Mouse (Mus musculus) right cerebral cortex, adult 2 months (tissue): ENCODE data around the gene Zfp804b.
"Not testable (repeated sequence)": the region's sequence is repeated elsewhere in the genome, so short reads cannot be mapped to it uniquely, and the experiment has no call there.

ENCODE experiments used
- DNase-seq, 2 experiments: peaks; one replicate each; pipeline ENCODE4 v3.0.0; 2021 to 2022; ENCODE audit warnings: low spot score in 2 of 2

Zfp804b gene

DNA sequence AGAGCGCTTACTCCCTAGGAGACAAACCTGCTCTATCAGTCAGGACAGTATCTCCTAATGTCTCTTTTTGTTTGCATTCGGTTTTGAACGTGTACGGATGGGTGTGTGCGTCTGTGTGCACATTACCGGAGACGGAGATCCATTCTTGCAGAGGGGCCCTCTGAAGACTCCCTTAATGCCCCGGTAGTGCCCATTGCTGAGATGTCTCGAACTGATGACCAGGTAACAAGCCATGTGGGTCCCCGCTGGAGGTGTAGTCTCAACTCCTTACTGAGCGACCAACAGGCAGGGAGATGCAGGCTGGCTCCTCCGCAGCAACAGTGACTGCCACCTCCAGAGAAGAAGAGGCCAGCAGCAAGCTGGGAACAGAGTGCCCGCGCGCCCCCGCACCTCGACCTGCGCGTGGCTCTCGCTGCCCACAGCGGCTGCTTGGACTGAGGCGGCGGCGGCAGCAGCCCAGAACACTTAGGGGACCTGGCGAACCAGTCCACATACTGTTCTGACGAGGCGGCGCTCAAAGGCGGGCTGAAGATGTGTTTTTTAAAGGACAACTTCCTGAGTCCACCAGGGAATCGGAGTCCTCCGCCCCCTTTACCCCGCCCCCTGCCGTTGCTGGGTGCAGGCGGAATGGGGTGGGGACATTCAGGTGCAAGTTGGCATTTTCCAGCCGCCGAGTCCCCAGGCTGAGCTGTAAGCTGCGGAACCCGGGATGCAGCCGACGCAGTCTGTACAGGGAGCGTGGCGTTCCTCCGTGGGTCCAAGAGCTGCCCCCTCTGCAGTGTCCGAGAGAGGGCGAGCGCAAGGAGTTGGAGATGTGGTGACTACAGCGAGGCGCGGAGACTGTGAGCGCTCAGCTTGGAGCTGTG lies at the start of gene Zfp804b:
TSS of gene Zfp804b (minus strand) at position 612 of the 866 bp plus-strand sequence.
- peak; percentile 44 to 50 for DNase-seq

DNA sequence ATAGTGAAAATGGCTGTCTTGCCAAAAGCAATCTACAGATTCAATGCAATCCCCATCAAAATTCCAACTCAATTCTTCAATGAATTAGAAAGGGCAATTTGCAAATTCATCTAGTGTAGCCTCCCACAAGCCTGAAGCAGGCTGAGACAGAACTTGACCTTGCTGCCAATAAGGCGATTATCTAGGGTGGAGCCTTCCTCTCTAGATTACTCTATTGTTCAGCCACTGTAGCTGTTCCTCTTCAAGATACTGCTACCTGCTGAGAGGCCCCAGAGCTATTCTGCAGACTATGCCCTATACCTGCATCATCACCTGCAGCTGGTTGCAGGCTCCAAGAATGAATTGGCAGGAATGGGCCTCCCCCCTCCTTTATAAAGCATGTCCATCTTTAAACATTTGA lies 20.1 kb upstream of the Zfp804b start:
- DNase-seq, result not testable (repeated sequence)

DNA sequence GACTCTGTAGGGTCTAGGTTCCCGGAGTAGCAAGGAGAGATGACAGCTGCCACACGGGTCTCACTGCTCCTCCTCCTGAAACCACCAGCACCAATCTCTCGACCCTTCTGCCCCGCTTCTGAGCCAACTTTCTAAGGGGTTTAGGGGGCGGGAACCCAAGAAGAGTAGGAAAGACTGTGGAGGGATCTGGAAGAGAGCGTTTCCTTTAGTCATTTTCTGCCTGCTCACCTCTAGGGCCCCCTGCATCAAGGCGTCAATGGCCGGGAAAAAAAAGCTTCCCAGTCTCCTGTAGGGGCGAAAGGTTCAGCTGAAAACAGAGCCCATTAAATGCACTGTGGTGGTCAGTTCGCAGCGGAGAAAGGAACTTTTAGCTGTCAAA lies 444 bp upstream of the Zfp804b start:
- no peak for DNase-seq

DNA sequence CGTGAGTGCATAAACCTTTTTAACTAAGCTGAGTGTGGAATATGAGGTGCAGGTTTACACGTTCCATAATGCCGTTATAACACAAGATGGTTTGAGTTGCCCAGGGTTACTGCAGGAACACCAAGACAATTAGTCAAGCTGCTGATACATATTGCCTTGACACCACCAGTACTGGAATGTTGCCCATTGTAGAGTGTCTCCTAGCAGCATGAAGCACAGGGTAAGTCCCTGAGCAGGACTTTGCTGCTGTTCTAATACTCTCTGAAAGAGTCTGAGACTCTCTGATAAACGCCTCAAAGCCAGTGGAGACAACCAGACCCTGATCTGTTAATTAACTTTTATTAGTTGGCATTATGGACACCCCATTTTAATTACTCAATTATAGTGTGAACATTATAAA lies 19.0 kb downstream of the Zfp804b start:
- DNase-seq, result no peak

DNA sequence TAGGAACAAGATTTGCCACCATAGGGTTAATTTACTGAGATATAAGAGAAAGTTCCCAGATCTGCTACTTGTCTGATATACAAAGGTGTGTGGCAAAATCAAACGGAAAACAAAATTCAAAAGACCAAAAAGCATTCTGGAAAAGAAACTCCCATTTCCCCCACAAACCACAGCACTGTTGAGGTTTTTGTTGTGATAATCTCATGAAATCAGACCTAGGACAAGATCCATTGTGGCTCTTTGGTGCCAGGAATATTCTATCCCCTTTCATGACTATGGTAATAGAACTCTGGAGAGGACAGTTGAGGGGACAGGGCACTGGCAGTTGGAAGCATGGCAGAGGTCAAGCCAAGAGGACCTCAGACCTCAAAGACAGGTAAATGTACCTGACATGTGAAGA lies 40.7 kb downstream of the Zfp804b start, which contains the start of gene Tex47:
TSS of gene Tex47 (plus strand) at position 301 of the 400 bp plus-strand sequence.
- no peak for DNase-seq

DNA sequence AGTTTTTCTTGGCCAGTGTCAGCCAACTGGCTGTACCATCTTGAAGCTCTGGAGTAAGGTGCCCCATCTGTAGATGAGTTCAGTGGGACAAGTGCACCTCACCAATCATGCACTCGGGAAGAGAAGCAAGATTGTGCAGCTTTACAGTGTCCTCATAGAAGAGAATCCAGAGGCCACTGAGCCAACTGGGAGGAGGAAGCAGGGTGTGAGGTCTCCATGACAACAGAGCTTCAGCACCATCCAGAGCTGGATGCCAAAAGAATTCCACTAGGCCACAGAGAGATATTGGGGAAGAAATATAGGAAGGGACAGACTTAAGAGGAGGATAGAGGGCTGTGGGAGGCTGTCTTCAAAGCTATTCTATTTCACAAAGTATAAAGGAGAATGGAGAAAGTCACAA lies 41.6 kb downstream of the Zfp804b start:
- DNase-seq, result no peak

DNA sequence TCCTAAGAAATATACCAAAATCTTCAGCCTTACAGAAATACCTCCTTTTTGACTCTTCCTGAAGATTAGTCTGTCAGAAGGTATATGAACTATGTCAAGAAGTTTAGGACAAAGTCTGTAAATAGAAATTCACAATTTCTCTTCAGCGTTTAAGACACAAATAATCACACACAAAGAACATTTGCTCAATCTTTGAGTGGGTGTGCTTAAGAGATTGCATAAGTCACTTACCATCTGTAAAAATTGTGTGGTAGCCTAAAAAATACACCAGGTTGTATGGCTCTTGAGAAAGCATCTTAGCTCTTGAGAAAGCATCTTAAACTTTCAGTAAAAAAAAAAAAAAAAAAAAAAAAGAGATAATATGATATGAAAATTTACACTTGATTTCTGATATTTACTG lies 60.2 kb downstream of the Zfp804b start:
- no peak for DNase-seq

DNA sequence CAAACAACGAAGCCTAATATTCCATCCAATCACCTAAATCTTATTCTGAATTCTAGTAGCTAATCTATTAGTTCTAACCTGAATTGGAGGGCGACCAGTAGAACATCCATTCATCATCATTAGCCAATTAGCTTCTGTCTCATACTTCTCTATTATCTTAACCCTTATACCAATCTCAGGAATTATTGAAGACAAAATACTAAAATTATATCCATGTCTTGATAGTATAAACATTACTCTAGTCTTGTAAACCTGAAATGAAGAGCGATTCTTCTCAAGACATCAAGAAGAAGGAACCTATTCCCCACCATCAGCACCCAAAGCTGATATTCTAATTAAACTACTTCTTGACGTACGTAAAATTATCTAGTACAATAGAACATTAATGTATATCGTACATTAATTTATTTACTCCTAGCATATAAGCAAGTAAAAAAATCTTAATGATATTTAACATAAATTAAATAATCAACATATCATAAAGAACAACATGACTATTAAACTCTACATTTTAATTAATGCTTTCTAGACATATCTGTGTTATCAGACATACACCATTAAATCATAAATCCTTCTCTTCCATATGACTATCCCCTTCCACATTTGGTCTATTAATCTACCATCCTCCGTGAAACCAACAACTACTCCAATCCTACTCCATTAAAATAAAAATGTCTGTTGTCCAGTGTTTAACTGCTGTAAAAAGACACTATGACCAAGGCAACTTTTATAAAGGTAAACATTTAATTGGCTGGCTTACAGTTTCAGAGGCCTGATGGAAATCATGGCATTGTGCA lies 67.7 kb downstream of the Zfp804b start:
- DNase-seq, result no peak

DNA sequence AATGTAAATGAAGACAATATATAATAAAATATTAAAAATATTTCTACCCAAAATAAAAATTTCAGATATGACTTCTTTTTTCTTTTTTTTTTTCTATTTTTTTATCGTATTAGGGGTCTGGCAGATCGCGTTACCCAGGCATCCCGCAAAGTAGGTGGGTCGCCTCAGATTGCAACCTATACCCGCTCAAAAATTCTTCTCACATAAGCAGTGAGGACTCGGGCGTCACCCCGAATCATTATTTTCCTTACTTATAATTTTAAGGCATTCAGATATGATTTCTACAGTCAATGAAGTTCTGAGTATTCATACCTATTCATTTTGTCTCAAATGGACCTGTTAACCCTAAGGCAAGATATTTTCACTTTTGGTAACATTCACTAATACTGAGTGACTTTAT lies 167.0 kb downstream of the Zfp804b start:
- DNase-seq, result no peak

DNA sequence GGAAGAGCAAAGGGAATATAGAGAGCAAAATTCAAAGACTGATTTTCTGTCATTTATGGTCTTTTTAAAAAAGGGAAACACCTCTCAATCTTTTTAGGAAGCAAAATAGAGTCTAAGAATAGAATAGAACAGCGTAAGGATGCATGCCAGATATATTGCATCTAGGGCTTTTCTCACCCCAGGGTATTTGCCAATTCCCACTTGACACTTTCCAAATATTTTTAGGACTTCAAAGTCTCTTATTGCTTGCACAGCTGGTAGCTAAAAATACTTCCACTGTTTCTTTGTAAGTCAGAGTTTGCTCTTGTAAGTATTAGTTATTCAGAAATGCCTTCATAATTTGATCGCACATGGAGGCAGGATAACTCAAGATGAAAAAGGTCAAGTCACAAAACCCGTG lies 204.9 kb downstream of the Zfp804b start:
- DNase-seq, result no peak

DNA sequence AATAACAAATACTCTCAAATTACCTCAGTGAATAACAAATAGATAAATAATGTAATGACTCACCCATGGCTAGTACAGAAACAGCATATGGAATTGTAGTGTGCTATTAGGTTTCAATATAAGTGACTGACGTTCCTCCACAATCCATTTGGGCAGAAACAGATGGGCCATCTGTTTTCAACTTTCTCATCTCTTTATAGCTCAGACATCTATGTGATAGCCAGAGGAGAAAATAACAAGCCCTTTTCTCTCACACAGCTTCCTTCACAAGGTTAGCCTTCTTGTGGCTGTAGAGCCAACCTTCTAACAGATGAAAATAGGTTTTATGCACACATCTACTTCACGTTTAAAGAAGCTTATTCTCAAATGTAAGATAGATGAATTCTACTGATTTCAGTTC lies 242.2 kb downstream of the Zfp804b start:
- DNase-seq, result peak in 1 of 2 experiments; percentile 5

DNA sequence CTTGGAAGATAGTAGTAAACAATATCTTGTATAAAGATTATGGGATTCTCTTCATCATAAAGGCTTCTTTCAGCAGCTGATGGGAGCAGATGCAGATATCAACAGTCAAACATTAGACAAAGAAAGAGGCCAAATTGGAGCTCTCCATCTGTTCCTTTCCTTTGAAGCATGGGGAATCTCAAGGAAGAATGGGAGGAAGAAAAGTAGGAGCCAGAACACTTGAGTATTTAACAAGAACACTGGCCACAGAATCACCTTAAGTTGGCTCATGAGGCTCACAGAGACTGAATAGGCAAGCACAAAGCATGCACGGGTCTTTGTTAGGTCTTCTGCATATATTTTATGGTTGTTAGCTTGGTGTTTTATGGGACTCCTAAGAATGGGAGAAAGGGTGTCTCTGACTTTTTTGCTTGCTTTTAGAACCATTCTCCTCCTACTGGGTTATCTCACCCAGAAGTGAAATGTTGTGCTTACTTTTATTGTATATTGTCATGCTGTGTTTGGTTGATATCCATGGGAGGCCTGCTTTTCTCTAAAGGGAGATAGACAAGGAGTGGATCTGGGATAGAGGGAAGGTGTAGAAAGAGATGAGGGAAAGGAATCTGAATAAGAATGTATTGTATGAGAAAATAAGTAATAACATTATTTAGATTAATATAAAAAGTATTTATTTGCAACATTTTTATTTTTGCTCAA lies 270.5 kb downstream of the Zfp804b start:
- no peak for DNase-seq

DNA sequence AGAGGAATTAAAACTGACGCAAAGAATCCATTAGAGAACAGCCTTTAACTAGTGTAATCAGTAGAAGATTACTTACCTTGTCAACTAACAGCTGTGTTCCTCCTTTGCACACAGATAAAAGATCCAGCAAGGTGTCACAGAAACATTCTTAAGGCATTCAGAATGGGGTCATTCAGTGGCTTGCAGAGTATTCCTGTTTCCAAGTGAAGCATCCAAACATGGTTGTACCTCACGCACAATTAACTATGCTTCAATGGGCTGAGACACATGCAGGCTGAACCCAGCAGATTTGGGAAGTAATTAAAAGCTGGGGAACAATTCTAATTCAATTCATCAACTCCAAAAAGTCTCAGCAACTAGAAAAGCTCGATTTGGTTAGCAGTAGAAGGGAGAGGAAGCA lies 337.1 kb downstream of the Zfp804b start:
- DNase-seq, result no peak

DNA sequence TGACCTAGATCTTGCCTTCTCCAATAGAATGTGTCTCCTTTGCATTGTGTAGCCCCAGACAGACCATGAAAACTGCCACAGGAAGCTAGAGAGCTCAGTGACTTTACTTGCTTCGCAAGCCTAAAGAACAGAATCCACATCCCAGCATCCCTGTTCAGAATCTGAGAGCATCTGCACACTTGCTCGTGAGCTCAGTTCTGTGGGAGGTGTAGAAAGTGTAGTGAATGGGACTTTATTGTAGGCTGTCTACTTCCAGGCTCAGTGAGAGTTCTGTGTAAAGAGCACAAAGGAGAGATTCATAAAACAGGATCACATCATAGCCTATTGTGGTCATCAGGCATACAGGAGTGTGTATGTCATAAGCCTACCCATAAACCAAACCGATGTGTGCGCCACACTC lies 360.6 kb downstream of the Zfp804b start:
- peak; percentile 11 to 41 for DNase-seq

DNA sequence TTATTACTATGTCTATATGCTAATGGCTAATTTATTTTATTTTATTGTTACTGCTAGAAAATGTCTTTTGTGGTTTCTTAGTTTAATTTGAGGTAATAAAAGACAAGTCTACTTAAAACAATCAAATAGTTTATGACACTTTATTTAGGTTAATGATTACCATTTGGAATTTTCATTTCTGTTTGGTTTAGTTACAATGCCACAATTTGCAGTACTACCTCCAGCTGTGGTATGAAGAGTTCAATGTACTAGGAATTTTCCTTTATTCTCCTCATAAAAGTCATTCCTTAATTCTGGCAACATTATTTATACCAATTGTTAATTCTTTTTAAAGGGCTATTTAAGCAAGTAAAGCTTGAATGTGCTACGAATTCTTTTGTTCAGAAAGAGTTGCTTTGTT lies 409.7 kb downstream of the Zfp804b start:
- DNase-seq, result no peak

DNA sequence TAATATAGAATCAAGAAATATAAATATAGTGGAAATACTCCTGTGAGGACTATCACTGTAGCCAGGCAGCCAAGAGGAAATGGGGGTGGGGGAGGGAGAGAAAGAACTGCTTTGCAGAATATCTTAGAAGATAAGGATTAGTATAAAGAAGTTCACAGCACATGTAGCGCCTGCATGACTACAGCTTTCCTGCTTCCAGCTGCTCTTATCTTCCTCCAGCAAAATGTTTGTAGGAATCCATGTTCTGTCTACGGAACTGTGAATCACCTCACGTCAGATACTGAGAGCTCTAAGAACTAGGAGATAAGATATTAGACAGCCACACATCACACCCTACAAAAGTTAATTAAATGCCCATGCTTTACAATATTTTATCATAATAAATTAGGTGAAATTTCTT lies 433.3 kb downstream of the Zfp804b start:
- DNase-seq, result no peak

DNA sequence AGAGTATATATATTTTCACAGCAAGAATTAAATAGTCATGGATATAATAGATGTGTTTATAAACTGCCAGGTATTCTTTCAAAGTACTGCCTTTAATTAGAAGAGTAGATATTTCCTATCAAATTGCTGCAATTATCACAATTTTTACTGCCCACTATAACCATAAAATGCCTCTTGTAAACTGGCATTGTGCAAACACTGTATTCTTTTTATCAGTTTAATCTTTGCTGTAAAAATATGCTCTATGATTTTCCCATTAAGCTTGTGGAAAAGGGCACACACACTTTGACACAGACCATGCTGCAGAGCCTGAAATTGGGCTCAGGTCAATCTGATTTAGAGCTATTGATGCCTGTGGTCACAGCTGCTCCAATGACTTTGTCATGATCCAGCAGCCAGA lies 463.2 kb downstream of the Zfp804b start:
- no peak for DNase-seq

DNA sequence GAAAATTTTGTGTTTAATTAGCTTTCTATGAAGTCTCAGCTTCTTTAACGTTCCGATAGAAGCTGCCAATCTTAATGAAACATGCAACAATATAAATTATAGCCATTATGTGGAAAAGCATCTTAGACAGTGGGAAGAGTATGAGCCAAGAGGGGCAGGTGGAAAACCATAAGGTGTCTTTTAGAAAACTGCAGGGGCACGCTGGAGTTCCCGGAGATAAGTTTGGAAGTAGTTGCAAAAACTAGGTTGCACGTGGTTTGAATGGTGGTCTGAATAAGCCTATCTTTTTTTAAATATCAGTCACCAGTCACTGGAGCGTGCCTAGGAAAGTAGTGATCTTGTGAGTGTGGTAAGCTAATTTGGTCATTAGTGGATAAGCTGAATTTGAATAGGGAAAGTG lies 473.0 kb downstream of the Zfp804b start:
- DNase-seq, result peak in 1 of 2 experiments; percentile 2

DNA sequence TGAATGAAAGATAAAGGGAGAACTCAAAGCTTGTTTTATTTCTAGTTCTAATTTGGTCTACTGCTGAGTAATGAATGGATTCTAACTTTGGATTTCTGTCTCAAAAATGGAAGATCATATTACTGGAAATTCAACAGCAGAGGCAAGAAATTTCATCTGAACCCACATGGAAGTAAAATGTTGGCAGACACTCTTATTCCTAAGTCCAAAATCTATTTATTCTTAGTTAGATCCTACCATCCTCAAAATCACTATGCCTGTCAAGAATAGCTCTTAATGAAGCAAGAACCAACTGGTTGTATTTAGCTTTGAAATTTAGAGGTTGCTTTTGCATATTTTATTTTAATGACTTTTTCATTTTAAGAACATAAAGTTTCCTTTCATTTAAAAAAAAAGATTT lies 473.6 kb downstream of the Zfp804b start:
- no peak for DNase-seq

DNA sequence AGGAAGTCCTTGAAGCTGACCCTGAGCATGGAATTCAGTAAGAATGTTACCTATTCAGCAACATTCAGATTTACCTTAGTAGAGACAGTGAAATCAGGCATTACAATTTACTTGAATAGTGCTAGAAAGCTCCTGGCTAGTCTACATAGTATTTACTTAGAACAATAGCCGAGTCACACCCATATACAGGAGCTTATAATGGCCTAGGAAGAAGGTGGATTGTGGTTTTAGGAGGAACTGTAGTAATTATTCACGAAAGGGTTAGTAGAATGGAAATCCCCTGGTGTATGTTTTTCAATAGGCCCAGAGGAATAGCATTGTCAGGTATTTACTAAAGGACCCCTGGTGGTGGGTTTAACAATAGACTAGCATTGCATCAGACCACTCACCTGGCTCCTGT lies 549.2 kb downstream of the Zfp804b start:
- no peak for DNase-seq

DNA sequence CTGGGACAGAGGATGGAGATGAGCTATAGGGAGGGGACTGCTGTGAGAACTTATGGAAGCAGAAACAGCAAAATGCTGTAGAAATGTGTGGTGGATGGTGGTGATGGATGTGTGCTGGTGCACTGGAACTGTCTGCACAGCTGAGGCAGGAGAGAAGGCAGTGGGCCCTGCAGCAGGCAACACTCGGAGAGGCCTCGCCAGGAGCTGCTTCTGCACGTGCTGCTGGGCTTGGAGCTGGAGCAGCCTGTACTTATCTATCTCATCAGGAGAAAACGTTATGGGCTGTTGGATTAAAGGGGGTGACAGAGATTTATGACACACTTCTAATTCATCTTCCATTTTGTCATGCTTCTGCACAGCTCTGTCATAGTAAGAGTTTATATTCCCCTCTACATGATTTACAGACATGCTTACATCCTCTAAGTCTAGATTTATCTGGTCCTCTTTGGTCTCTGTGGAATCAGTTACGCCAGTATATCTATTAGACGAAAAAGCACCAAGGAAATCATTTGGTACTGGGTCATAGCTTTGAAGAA lies 575.1 kb downstream of the Zfp804b start:
- no peak for DNase-seq
